Mouse (Mus musculus): ENCODE results near the gene Jtb.
A peak's percentile ranks its signal among the peaks of the same experiment; 100 is the strongest.

The Jtb gene

GRCm38 (mm10) chr3:90231507-90232333 lies at the start of gene Jtb:
Jtb (plus strand) TSS chr3:90231597.
- DNase-seq (ENCODE audit: low spot score in 2 of 2), result peak; percentile 96 to 97

- DNase-seq (ENCODE audit: low spot score in 2 of 2), result no peak
Observed at GRCm38 (mm10) chr3:90183581-90183980, 47.8 kb upstream of the Jtb start.

- DNase-seq (ENCODE audit: low spot score in 2 of 2), result no peak
Observed at GRCm38 (mm10) chr3:90190859-90191510, 40.4 kb upstream of the Jtb start.

- DNase-seq (ENCODE audit: low spot score in 2 of 2), result no peak
Observed at GRCm38 (mm10) chr3:90194759-90195158, 36.6 kb upstream of the Jtb start.

GRCm38 (mm10) chr3:90195644-90196043 lies 35.8 kb upstream of the Jtb start:
- DNase-seq (ENCODE audit: low spot score in 2 of 2), result no peak

GRCm38 (mm10) chr3:90197548-90197947 lies 33.8 kb upstream of the Jtb start:
- DNase-seq (ENCODE audit: low spot score in 2 of 2), result no peak

GRCm38 (mm10) chr3:90202884-90203283 lies 28.5 kb upstream of the Jtb start:
- DNase-seq (ENCODE audit: low spot score in 2 of 2), result no peak

GRCm38 (mm10) chr3:90203619-90204018 lies 27.8 kb upstream of the Jtb start:
- no peak for DNase-seq (ENCODE audit: low spot score in 2 of 2)

GRCm38 (mm10) chr3:90204582-90204981 lies 26.8 kb upstream of the Jtb start:
- no peak for DNase-seq (ENCODE audit: low spot score in 2 of 2)

GRCm38 (mm10) chr3:90208662-90209061 lies 22.7 kb upstream of the Jtb start:
- DNase-seq (ENCODE audit: low spot score in 2 of 2), result no peak

- DNase-seq (ENCODE audit: low spot score in 2 of 2), result no peak
Observed at GRCm38 (mm10) chr3:90209908-90210566, 21.4 kb upstream of the Jtb start.

- DNase-seq (ENCODE audit: low spot score in 2 of 2), result no peak
Observed at GRCm38 (mm10) chr3:90211475-90212398, 19.7 kb upstream of the Jtb start.

GRCm38 (mm10) chr3:90212723-90213122 lies 18.7 kb upstream of the Jtb start:
- DNase-seq (ENCODE audit: low spot score in 2 of 2), result no peak

- peak; percentile 87 to 94 for DNase-seq (ENCODE audit: low spot score in 2 of 2)
Observed at GRCm38 (mm10) chr3:90213377-90213866, 18.0 kb upstream of the Jtb start, which contains the start of the genes Rps27 and Rab13. Rps27 (minus strand) TSS chr3:90213651. Rab13 (plus strand) TSS chr3:90213695.

- DNase-seq (ENCODE audit: low spot score in 2 of 2), result no peak
Observed at GRCm38 (mm10) chr3:90213956-90214684, 17.3 kb upstream of the Jtb start.

GRCm38 (mm10) chr3:90215825-90216380 lies 15.5 kb upstream of the Jtb start:
- no peak for DNase-seq (ENCODE audit: low spot score in 2 of 2)

GRCm38 (mm10) chr3:90220088-90220487 lies 11.3 kb upstream of the Jtb start:
- DNase-seq (ENCODE audit: low spot score in 2 of 2), result no peak

GRCm38 (mm10) chr3:90220531-90220951 lies 10.9 kb upstream of the Jtb start:
- no peak for DNase-seq (ENCODE audit: low spot score in 2 of 2)

- DNase-seq (ENCODE audit: low spot score in 2 of 2), result no peak
Observed at GRCm38 (mm10) chr3:90221123-90221522, 10.3 kb upstream of the Jtb start.

GRCm38 (mm10) chr3:90222455-90222854 lies 8.9 kb upstream of the Jtb start:
- no peak for DNase-seq (ENCODE audit: low spot score in 2 of 2)
